Mouse (Mus musculus): ENCODE data around the gene Olfr483.

The Olfr483 gene

DNA sequence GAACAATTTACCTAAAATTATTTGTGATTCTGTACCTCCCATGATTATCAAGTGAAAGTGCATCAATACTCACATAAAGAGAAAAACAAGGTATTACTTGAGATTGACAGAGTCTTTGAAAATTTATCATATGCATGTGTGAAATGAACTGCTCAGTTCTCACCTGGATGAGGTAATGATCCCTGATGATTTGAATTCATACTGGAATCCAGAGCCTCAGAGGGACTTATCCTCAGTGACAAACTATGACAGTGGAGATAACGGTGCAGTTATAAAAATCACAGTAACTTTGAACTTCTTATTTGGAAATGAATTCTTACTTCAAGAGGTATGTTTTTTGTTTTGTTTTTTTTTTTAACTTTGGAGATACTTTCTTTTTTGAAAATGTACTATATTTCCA is at the start of gene Olfr483:
Olfr483 (plus strand) TSS at position 301 of the 400 bp plus-strand sequence.
- no peak for DNase-seq (ENCODE audit: low spot score in 2 of 2)

DNA sequence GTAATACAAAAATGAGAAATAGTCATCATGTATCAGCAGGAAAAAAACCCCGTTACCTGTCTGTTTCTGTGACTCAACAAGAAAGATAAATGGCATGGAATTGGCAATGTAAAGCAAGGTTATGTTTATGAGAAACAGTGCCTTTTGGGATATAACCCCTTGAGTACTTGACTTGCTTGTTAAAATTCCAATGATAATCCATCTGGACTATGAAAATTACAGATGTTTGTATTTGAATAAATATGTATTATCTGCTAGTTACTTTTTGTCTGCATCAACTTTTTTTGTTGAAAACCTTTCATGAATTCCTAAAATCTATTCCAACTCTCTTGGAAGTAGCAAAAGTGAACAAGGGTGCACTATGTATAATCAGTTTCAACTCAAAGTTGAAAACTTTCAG is 33.4 kb upstream of the Olfr483 start, which contains the start of gene Olfr480:
Olfr480 (minus strand) TSS at position 101 of the 400 bp plus-strand sequence.
- DNase-seq (ENCODE audit: low spot score in 2 of 2): no peak

DNA sequence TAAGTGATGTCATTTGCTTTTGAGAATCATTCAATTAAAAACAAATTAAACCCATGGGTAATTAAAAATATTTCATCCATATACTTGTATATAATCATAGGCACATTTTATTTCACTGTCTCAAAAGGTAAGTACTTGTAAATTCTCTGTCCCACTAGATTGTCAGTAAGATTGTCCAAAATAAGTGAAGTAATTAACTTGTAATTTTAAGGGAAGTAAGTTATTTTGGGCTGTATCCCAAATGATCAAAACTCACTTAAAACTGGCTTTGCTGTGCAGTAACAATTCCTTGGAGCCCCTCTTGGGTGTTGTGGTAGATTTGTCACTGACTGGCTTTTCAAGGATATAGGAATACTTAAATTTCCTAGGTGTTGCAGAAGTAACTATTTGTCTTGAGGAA is 21.1 kb upstream of the Olfr483 start, which contains the start of gene Olfr481:
Olfr481 (plus strand) TSS at position 301 of the 400 bp plus-strand sequence.
- DNase-seq (ENCODE audit: low spot score in 2 of 2): no peak

- DNase-seq (ENCODE audit: low spot score in 2 of 2): no peak
These were observed 3.2 kb upstream of the Olfr483 start, which contains the start of gene Olfr482 for GRCm38 (mm10) chr7:108097486-108097885. Gene Olfr482, minus strand, starts transcription at chr7:108097586.

GRCm38 (mm10) chr7:108120681-108121080 is 20.0 kb downstream of the Olfr483 start:
- no peak for DNase-seq (ENCODE audit: low spot score in 2 of 2)

DNA sequence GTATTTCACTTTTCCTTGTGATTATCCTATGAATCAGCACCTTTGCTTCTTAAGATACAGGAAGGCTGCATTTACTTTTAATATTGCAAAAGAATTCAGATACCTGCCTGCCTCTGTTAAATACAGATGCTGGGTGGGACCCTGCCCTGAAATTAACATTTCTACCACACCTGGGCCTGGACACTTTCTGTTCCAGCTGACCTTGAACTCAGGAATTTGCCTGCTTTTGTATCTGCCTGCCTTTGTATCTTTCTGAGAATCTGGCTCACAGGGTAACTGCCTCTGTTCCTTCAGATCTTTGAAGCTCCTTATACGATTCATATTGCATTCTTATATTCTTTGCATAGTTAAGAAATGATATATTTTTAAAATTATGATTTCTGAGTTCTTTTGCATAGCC is 20.8 kb downstream of the Olfr483 start:
- no peak for DNase-seq (ENCODE audit: low spot score in 2 of 2)

DNA sequence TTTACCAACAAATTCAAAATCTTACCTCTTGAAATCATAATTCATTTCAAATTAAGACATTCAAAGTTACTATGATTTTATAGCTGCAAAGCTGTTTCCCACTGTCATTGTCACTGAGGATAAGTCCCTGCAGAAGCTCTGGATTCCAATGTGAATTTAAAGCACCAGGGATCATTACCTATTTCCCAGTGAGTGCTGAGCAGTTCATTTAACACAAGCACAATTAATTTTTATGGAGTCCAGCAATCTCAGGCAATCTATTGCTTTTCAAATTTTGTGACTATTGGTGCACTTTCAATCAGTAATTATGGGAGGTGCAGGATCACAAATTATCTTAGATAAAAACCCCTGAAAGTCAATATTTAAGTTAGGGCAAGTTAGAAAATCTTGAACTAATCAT is 26.7 kb downstream of the Olfr483 start, which contains the start of gene Olfr484:
Olfr484 (minus strand) TSS at position 101 of the 400 bp plus-strand sequence.
- no peak for DNase-seq (ENCODE audit: low spot score in 2 of 2)

Measured in frontal cortex, postnatal 10 days (tissue).